Mouse (Mus musculus): ENCODE data around the gene Oaz2.
"Not testable (repeated sequence)": the region's sequence is repeated elsewhere in the genome, so short reads cannot be mapped to it uniquely, and the experiment has no call there.

Gene Oaz2

DNA sequence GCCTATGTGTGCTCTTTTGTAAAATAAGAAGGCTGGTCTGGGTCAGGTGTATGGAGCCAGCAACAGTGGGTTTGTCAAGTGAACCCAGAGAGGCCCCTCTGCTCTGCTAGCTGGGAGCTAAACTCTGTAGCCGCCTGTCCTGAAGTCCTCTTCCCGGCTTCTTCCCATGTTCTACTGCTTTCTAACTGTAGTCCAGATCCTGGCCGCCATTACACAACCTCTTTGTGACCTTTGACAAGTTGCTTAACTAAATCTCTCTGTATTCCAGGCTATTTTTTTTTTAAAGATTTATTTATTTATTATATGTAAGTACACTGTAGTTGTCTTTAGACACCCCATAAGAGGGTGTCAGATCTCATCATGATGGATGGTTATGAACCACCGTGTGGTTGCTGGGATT lies 14.1 kb upstream of the Oaz2 start:
- DNase-seq: no peak

DNA sequence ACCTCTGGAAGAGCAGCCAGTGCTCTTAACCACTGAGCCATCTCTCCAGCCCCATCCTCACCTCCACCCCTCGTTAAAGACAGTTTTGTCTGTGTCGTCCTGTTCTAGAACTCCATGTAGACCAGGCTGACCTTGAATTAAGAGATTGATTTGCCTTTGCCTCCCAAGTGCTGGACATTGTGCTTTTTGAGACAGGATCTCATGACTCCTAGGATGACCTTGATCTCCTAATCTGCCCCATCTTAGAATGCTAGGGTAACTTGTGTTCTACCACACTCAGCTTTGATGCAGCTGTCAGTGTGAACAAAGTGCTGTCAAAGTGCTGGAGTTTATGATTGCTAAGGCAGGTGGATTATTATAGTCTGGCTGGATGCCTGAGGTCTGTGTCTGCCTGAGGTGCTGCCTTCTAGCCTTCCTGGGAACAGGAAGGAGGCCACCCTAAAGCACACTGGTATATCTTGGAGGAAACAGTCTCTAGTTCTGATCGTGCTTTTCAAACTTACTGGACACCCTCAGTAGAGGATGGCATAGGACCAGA lies 13.0 kb upstream of the Oaz2 start:
- DNase-seq: no peak

DNA sequence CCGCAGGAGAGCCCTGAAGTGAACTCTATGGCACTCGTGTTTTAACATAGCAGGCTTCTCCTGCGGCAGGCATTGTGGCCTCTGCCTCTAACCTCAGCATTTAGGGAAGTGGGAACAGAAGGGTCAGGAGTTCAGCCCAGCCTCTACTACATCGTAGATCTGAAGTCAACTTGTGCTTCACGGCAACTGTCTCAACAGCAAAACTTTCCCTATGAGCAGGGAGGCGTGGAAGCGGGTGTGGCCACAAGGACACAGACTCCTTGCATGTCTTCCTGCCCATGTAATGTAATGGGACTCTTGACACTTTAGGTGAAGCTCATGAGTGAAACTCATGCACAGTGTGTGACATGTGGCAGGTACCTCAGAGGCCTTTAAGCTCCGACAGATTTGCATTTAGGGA lies 12.3 kb upstream of the Oaz2 start:
- DNase-seq: no peak

DNA sequence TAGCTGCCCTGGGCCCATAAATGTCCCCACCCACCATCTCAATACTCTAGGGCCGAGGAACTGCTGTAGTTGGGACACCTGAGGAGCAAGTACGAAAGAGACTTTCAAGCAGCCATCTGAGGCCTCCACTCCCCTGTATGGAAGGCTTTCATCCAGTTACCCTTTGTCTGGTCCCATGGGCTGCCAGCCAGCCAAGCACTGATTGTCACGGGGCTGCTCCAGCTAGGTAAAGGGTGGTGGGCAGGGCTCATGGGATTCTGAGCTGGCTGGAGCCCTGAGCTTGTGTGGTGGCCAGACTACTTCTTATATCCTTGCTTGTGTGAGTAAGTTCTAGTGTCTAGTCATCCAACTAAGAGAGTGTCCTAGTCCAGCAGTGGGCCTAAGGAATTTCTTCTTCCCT lies 10.6 kb upstream of the Oaz2 start:
- DNase-seq: no peak

DNA sequence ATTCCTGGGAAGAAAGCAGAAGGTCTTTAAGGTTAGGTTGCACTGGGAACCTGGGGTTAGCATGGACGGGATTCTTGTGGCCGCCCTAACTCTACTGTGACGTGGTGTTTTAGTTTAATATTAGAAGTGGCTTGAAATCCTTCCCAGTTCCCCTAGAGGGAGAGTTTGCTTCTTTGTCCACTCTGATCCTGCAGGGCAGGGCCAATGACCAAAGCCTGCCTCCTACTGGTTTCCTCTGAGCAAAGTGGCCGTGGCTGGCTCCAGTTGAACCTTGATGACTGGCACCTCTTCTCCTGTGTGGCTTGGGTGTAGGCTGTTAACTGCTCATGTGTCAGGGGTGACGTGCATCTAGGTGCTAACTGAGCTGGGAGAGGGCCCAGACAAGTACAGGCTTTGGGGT lies 6.8 kb upstream of the Oaz2 start:
- no peak for DNase-seq

DNA sequence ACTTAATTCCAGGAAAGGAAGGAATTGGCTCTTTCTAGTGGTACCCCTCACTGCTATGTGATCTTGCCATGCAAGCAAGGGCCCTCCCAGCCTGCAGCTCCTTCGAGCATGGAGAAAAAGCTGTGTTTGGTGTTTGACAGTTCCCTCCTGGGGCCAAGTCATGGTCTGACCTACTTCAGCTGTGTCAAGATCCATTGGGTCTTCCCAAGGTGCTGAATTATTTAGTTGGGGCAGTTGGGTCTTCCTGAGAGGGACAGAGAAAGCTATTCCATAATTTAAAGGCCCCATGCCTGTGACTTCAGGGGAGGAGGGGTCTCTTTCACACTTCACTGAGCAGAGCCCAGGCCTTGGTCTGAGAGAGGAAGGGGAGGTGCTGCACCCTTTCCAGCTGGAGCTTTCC lies 6.3 kb upstream of the Oaz2 start:
- DNase-seq: no peak

DNA sequence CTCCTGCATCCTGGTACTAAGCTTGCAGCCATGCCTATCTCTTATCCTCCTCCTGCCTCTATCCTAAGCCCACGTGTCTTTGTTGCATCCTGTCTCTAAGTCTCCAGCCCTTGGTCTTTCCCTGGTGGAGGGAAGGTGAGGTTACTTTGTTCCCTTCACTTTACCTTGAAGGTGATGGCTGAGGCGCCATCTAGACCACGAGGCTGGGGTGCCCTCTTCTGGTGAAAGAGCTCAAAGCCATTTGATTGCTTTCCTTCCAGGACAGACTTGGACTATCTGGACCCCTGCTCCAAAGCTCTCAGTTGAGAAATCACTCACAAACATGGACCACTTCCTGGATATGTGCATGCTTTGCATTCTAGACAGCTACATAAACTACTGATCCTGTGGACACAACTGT lies 3.6 kb upstream of the Oaz2 start:
- DNase-seq: no peak

DNA sequence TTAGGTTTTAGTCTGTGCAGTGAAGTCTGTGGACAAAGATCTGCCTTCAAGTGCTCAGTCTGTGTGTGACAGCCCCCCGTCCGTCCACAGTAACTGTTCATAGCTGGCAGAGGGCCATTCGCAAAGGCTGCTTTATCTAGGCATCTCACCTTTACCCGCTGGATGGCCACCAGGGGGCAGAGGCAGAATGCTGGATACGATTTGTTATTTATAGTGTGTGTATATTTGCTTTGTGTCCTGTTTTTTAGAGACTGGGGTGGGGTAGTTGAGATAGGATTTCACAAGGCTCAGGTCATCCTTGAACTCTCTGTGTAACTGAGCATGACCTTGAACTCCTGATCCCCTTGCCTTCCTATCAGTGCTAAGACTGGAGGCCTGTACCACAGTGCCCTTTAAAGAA lies 1.8 kb upstream of the Oaz2 start:
- peak; percentile 68 for DNase-seq

DNA sequence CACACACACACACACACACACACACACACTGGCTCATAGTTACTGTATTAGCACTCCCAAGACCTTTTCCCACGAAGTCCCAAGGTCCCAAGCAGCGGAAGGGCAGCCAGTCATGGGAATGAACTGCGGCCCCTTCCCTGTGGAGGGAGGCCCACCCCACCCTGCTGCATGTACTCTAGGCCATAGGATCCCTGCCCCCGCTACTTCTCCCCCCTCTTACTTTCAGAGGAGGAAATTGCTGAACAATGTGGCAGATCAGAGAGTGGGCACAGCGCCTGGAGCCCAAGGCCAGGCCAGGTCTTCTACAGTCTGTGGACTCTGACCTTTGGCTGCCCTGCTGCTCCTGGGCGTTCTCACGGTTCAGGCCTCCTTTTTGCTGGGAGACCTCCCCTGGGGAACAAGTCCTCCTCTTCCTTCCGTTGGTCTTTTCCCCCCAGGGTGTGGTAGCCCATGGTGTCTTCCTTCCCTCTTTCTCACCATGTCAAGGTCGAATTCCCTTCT lies 3.7 kb downstream of the Oaz2 start:
- no peak for DNase-seq

DNA sequence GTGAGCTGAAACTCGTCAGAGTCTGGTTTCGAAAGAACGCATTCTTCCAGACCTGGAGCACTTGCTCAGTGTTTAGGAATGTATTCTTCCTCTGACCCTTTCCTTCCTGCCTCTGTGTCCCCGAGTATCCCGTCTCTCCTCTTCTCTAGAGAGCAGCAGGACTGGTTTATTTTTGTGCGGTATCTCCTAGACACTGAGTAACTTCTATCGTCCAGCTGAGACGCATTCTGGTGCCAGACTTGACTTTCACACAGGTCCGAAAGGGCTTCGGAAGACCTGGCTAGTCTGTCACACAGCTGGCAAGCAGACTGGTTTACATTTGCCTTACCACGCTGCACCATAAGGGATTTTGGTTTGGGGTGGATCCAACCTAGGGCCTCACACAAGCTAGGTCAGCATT lies 5.2 kb downstream of the Oaz2 start:
- no peak for DNase-seq

DNA sequence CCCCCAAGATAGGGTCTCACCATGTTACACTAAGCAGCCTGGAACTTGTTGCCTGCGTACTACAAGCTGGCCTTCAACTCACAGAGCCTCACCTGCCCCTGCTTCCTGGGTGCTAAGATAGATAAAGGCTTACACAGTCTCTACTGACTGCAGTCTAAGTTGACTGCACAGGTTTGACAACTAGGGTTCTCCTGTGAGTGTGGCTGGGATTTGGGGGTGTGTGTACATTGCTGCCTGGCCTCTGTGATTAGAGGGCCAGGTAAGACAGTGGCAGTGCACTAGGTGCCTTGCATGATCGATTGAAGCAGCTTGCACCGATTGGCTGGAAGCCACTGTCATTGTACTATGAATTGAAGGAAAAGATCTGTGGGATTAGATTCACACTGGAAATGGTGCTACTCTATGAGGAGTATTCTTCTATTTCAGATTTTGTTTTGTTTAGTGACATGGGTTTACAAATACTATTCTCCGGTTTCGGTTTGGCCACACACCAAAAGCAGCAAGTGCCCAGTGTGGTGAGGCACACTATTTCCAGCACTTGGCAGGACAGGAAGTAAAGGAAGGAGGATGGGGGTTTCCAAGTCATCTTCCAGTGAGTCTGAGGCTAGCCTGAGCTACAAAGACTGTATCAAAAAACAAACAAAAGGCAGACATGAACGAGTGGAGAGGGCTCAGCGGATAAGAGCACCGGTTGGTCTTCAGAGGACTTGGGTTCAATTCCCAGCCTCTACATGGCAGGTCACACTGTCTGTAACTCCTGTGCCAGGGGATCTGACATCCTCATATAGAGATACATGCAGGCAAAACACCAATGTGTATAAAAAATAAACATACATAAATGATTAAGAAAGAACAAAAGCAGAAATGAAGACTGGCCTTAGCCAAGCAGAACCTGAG lies 7.9 kb downstream of the Oaz2 start:
- DNase-seq: peak; percentile 59

DNA sequence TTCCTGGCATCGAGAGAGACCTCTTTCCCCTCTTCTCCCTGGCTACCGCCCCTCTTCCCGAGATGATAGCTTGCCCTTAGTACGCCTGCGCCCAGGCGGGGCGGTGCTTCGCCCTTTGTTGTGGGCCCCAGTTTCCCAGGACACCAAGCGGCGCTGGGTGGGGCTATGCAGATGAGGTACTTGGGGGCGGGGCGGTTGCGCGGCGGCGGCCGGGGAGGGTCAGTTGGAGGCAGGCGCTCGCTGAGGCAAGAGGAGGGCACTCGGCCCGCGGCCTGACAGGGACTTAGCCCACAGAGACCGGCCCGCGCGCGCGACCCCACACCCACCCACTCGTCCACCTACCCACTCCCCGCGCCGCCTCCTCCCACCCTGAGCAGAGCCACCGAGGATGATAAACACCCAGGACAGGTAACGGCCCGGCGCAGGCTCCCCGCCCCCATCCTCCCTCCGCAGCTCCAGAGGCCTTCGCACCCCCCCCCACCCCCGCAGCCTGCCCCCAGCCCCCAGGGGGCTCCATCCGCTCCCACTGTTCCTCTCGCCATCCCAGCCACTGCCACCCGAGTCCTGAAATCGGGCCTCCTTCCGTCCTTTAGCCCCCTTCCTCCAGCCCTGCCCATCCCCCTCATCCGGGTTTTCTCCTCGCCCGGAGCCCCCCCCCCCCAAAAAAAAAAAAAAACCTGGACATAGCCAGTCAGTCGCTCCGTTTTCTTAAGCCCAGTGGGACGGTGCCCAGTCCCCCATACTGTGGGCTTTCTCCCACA lies 8.7 kb downstream of the Oaz2 start:
- DNase-seq: peak; percentile 97

DNA sequence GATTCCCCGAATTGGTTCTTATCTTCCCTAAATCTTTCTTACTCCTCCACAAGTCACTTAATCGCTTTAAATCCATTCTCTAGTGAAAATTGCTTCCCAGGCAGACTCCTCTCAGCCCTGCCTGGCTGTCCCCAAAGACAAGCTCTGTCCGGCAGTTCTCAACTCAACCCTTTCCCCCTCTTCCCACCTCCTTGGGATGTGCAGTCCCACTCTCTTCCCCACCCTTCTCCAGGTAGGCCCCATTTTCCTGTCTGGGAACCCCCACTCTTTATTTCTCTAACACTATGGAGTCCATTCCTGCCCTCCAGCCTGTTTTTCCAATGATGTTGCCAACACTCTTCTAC lies 9.3 kb downstream of the Oaz2 start:
- no peak for DNase-seq

DNA sequence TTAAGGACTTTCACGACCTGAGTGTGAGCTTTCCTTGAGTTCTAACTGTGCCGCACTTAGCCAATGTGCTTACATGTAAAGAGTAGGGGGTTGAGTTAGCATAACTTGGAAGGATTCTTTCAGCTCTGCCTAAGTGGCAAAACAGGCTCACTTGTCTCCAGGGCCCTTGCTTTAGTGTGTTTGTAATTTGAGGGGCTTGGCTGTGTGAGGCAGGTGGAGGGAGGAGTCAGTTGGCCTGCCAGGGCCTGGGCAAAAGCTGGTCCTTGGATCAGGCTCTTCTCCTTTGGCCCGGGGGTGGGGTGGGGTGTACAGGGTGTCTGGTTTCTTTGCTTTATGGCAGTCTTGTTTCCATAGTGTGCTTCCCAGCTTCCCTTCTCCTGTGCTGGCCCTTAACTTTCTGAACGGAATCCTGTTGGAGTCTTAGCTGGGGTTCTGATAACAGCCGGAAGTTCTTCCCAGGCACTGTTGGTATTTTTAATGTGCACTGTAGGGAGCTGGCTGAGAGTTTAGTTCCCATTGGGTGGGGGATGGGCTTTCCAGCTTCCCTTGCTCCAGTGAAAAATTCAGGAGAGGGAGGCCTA lies 11.5 kb downstream of the Oaz2 start:
- peak; percentile 52 for DNase-seq

DNA sequence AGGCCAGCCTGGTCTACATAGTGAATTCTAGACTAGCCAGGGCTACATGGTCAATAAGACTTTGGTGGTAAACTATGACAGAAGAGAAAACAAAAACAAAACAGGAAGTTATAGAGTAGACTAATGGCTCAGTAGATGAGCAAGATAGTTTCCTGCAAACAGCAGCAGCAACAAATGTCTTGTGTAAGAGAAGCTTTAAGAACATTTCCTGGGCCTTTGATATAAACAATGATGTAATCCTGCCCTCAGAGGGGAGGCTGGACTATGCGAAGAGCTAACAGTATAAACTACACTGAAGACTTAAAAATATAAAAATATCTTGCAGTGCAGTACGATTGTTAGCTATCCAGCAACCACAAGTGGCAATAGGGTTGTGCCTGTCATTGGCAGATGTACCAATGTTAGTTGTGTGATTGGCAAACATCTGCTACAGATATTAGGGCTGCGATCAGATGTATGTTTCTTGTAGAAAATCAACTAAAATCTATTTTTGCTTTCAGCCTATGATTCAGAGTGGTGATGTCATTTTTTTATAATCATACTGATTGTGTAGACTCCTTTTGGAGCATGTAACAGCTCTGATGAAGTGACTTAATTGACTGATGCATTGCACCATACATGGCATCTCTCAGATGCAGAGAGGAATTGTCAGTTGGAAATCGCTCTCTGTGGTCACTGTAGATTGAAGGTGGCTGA lies 13.3 kb downstream of the Oaz2 start:
- DNase-seq: no peak

DNA sequence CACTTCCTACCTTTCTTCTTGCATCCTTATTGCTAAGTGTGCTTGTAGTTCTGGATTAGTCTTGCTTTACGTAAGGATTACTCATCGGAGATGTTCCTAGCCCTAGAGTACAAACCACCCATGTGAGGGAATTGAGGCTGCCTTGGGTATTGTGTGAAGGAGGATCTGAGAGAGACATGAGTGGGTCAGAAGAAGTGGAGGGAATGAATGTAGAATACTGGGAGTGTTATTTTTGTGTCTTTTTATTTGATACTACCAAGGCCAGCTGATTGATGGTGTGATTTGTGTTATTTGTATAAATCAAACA lies 13.8 kb downstream of the Oaz2 start:
- no peak for DNase-seq

DNA sequence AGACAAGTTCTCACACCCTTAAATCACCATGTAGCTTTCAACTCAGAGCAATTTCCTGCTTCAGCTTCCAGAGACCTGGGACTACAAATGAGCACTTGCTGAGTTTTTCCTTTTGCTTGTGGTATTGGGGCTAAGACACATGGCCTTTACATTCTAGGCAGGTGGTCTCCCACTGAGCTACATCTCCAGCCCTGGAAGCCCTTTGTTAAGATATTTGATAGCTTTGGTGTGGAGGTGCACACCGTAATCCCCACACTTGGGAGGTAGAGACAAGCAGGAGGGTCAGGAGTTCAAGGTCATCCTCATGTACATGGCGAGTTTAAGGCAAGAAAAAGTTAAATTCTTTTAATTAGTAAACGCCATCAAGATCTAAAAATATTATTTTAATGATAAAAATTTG lies 14.4 kb downstream of the Oaz2 start:
- no peak for DNase-seq

DNA sequence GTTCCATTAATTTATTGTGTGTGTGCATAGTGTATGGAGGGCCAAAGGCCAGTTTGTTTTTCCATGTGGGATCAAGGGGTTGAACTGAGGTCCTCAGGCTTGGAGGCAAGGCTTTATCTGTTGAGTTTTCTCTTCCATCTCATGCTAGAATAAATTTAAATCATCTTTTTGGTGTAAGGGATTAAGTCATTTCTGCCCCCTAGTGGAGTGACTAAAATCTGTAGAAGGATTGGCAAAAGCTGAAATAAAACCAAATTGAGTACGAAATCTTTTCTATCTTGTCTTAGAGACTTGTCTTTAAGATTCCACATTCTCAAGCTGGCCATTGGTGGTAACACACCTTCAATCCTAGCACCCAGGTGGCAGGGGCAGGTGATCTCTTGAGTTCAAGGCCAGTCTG lies 15.2 kb downstream of the Oaz2 start:
- DNase-seq: peak; percentile 53

DNA sequence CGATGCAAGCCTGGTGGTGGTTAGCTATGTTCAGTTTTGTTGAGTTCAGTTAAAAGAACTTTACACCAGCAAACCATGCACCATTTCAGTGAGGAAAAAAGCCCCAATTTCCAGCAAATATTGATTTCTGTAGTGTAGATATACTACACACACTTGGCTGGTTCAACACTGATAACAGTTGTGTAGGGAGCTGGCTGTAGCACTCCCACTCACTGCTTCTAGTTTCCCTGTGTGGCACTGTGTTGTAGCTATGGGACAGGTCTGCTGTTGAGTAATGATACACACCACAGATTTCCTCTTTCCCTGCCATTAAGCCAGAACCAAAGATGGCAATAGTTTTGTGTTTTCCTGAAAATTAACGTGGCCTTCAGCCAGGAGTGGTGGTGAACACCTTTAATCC lies 16.9 kb downstream of the Oaz2 start:
- DNase-seq: no peak

DNA sequence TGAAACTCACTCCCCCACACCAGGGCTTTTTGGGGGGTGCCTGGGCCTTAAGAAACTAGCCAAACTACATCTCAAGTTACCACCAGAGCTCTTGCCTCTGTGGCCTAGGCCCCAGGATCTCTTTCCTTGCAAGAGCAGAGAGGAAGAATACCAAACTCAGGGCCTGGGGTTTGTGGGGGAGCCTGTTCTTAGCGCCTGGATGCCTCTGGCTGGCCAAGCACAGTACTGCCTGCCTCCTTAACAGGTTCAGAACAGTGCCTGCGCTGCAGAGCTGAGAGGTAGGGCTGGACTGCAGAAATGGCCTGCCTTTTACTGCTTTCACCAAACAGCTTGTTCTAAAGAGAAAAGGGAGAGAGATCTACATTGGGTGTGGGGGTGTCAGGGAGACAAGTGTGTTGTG lies 22.1 kb downstream of the Oaz2 start:
- not testable (repeated sequence) for DNase-seq

DNA sequence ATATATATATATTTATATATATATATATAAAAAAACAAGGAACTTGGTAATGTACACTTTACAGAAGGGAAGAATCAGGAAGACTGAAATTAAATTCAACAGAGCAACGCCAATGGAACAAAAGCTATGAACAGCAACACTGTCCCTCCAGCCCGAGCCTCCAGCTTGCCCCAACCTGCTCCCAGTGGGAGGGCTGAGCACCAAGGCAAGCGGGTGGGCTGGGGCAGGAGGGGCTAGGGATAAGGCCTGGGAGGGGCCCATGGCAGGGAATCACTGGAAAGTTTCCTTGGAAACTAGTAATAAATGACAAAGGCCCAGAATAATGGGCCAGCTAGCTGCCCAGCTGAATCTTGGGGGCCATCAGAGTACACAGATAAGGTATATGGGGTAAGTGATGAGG lies 24.7 kb downstream of the Oaz2 start:
- no peak for DNase-seq

DNA sequence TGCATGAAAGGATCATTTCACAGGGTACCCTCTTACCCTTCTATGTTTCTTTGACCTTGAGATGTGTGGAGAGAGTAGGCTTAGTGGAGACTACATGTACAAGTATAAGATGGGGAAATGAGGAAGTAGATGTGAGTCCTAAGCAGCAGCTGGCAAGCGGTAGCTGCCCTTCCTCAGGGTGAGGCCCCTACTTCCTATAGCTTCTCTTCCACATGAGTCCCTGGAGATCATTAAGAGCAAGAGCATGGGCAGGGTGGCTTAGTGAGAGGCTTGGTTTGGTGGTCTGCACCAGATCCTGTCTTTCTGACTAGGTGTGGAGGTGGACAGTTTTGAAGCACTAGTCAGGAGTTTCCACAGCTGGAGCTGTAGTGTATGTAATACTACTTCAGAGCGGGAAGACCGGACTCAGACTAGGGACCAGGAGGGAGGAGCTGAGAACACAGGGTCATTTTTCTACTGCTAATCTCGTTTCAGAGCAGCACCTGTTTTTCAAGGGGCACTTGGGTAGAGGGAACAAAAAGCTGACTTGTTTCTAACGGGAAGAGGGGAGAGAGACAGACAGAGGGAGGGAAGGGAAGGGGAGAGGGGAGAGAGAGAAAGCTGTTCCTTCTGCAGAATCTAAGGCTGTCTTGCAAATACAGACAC lies 25.3 kb downstream of the Oaz2 start:
- no peak for DNase-seq

DNA sequence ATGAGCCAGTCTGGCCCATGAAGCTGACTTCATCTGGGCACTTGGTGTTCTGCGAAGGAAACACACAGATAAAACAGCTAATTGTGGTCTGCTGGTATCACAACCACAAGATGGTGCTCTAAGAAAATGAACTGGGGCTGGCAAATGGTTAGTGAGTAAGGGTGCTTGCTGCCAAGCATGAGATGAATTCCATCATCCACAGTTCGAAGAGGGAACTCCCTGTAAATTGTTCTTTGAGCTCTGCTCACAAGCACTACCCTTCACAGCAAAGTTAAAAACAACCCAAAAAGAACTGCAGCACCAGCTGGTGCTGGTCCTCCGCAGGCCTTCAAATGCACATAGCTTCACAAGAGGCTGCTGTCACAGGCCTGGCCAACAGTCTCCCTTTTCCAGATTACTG lies 27.8 kb downstream of the Oaz2 start:
- DNase-seq: peak; percentile 79
